Mouse (Mus musculus) lung, postnatal 0 days (tissue): ENCODE results near the gene Yeats4.

Experiments
- CTCF ChIP-seq: IDR thresholded peaks from 2 replicates; pipeline ENCODE4 v1.5.1; 2016; ENCODE audit warnings: antibody characterized with exemption, mild to moderate bottlenecking
- EP300 ChIP-seq: IDR thresholded peaks from 2 replicates; pipeline ENCODE4 v1.6.1; 2016; ENCODE audit warnings: antibody characterized with exemption, mild to moderate bottlenecking, control low read depth

GRCm38 (mm10) chr10:117216132-117216495 is 8.2 kb downstream of the Yeats4 start:
- no peak for TF ChIP-seq CTCF
- no peak for TF ChIP-seq EP300
